Mouse (Mus musculus) myocyte (in vitro differentiated cells): ENCODE data around the gene Wwc1. TPM values are rescaled to one million over a fixed set of nuclear protein-coding genes. Genes with fewer than 3 reads are reported as not detected.

Experiments
- H3K27me3 ChIP-seq: one replicate; pipeline ENCODE4 v1.6.1; 2011; ENCODE audit not compliant: control insufficient read depth, insufficient read depth, insufficient read length
- H3K36me3 ChIP-seq: one replicate; pipeline ENCODE4 v1.6.1; 2011; ENCODE audit not compliant: control insufficient read depth, insufficient read depth
- H3K4me2 ChIP-seq: one replicate; pipeline ENCODE4 v1.6.1; 2011; ENCODE audit warnings: low read depth, control low read depth
- H3K4me3 ChIP-seq: one replicate; pipeline ENCODE4 v1.5.1; 2011; ENCODE audit warnings: mild to moderate bottlenecking, control low read depth, moderate library complexity
- H3K79me2 ChIP-seq: one replicate; pipeline ENCODE4 v1.6.1; 2011; ENCODE audit not compliant: control insufficient read depth, insufficient read depth
- H3ac ChIP-seq: one replicate; pipeline ENCODE4 v1.6.1; 2011; ENCODE audit not compliant: control insufficient read depth, insufficient read length
- CEBPB ChIP-seq: IDR thresholded peaks from 2 replicates; pipeline ENCODE4 v1.6.1; 2011; ENCODE audit warnings: mild to moderate bottlenecking, moderate library complexity; ENCODE audit not compliant: poor library complexity, insufficient read depth, severe bottlenecking
- E2F4 ChIP-seq: IDR thresholded peaks from one replicate; pipeline ENCODE4 v1.6.1; 2011; ENCODE audit warnings: mild to moderate bottlenecking, control low read depth, moderate library complexity; ENCODE audit not compliant: insufficient read depth
- MAX ChIP-seq: IDR thresholded peaks from one replicate; pipeline ENCODE4 v1.6.1; 2011; ENCODE audit warnings: low read depth, mild to moderate bottlenecking, control low read depth
- MYOD1 ChIP-seq, 3 experiments: IDR thresholded peaks; one replicate each; pipeline ENCODE4 v1.6.1; 2011; ENCODE audit warnings: control low read depth in 2 of 3, low read depth in 2 of 3, mild to moderate bottlenecking in 2 of 3, moderate library complexity in 1 of 3; ENCODE audit not compliant: insufficient read length in 2 of 3, control insufficient read depth in 1 of 3
- MYOG ChIP-seq, 3 experiments: IDR thresholded peaks; one replicate each; pipeline ENCODE4 v1.6.1; 2011; ENCODE audit warnings: control low read depth in 2 of 3, low read depth in 2 of 3, mild to moderate bottlenecking in 2 of 3; ENCODE audit not compliant: insufficient read length in 2 of 3, control insufficient read depth in 1 of 3, insufficient read depth in 1 of 3
- POLR2A ChIP-seq: IDR thresholded peaks from one replicate; pipeline ENCODE4 v1.6.1; 2011; ENCODE audit warnings: low read depth, mild to moderate bottlenecking, control low read depth, moderate library complexity; ENCODE audit not compliant: insufficient read length
- POLR2AphosphoS2 ChIP-seq: IDR thresholded peaks from one replicate; pipeline ENCODE4 v1.6.1; 2011; ENCODE audit warnings: low read depth, control low read depth; ENCODE audit not compliant: insufficient read length
- REST ChIP-seq: IDR thresholded peaks from one replicate; pipeline ENCODE4 v1.6.1; 2011; ENCODE audit warnings: mild to moderate bottlenecking, control low read depth, moderate library complexity; ENCODE audit not compliant: insufficient read depth, insufficient read length
- SRF ChIP-seq: IDR thresholded peaks from one replicate; pipeline ENCODE4 v1.6.1; 2011; ENCODE audit warnings: low read depth; ENCODE audit not compliant: control insufficient read depth, insufficient read length
- TCF12 ChIP-seq: IDR thresholded peaks from one replicate; pipeline ENCODE4 v1.6.1; 2011; ENCODE audit warnings: mild to moderate bottlenecking, control low read depth; ENCODE audit not compliant: poor library complexity, insufficient read depth, severe bottlenecking
- TCF3 ChIP-seq: IDR thresholded peaks from one replicate; pipeline ENCODE4 v1.6.1; 2011; ENCODE audit warnings: low read depth, control low read depth; ENCODE audit not compliant: insufficient read length
- USF1 ChIP-seq: IDR thresholded peaks from one replicate; pipeline ENCODE4 v1.6.1; 2011; ENCODE audit warnings: low read depth, mild to moderate bottlenecking, control low read depth, moderate library complexity
- polyA plus RNA-seq: library from polyadenylated mRNA; unstranded; fragments of >200 nt; fragmentation: generic; extraction: Trizol; gene quantifications from one replicate; pipeline ENCODE4 v1.2.1, GENCODE M21; 2012; ENCODE audit warnings: missing spikeins

Gene Wwc1
- polyA plus RNA-seq, 1 experiment: 1.2 TPM

DNA sequence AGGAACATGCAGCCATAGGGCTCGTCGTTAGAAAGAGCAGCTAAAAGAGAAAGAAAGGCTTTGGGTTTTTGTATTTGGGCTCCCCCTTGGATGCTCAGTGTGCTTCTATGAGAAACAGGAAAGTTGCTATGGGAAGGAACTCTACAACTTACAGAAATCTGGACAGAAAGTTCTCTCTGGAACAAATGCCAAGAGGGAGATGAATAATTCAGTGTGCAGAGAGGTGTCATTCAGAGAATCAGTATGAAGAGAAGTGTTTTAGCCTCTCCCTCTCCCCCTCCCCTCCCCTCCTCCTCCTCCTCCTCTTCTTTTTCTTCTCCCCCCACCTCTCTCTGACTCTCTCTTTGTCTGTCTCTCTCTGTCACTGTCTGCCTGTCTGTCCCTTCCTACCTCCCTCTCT lies 60.9 kb downstream of the Wwc1 start:
- Histone ChIP-seq H3ac (no peak overlapping the region), H3K36me3 (no peaks in the 10 kb centered on the region), H3K4me2 (no peak overlapping the region), H3K79me2 (no peaks in the 10 kb centered on the region), H3K4me3 (no peak overlapping the region), H3K27me3 (no peaks in the 10 kb centered on the region)
- TF ChIP-seq TCF3 (no peak), TCF12 (no peak), USF1 (no peak), POLR2AphosphoS2 (no peak), E2F4 (no peak), MYOG (IDR thresholded peaks at IDR 0.05; ENCODE audit: control insufficient read depth in 1 of 3, insufficient read depth in 1 of 3, insufficient read length in 2 of 3, low read depth in 2 of 3) (no peak), MAX (no peak), POLR2A (no peak), REST (no peak), CEBPB (no peak), MYOD1 (IDR thresholded peaks at IDR 0.05; ENCODE audit: control insufficient read depth in 1 of 3, insufficient read length in 2 of 3, low read depth in 2 of 3) (no peak), SRF (no peak)

DNA sequence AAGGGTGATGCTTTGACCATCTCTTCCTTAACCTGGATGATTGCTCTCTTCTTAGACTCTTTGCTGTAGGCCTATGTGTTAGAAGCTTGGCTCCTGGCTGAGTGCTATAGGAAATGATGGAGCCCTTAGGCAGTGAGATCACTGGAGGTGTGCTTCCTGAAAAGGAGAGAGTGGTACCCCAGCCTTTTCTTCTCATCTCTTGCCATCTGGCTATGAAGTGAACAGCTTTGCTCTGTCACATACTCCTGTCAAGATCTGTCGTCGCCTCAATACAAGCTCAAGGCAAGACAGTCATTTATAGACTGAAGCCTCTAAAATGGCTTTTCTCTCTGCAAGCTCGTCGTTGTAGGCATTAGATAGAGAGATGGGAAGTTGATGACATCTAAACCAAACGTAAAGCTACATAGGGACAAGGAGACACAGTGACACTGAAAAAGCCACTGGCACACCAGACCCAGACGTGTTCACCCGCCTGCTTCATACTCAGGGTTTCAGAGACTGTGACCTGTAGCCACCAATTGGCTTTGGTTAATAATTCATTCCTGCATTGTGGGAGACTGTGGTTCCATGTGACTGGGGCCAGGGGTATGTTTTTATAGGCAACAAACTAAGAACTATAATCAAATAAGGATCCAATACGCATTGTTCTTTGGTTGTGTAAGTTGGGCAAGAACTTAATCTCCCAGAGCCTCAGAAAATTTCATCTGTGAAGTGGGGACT lies 63.7 kb downstream of the Wwc1 start:
- Histone ChIP-seq H3K4me3 (no peak overlapping the region), H3K4me2 (no peak overlapping the region), H3K36me3 (no peaks in the 10 kb centered on the region), H3ac (no peak overlapping the region), H3K79me2 (no peaks in the 10 kb centered on the region), H3K27me3 (no peaks in the 10 kb centered on the region)
- TF ChIP-seq TCF12: no peak
- TF ChIP-seq E2F4: no peak
- no peak for TF ChIP-seq USF1

DNA sequence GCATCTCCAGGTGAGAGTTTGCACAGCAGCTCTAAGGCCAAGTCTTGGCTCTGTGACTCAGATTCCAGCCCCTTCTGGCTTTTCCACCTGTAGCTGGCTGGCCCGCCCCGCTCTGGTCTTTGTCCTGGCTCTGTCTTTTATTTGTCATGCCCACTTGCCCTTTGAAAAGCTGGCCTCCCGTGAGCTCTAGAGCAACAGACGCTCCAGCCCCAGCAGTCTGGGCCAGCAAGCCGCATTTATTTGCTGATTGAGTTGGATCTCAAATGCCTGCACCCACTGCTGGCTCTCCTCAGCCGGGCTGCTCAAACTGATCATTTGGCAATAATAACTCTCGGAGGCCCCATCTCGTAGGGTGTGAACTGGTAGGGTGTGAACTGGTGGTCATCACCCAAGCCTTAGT lies 64.8 kb downstream of the Wwc1 start:
- no peak overlapping the region for H3ac ChIP-seq
- no peaks in the 10 kb centered on the region for H3K36me3 ChIP-seq
- H3K4me3 ChIP-seq: no peak overlapping the region
- H3K4me2 ChIP-seq: no peak overlapping the region
- no peaks in the 10 kb centered on the region for H3K79me2 ChIP-seq
- TF ChIP-seq MYOD1 (IDR thresholded peaks at IDR 0.05; ENCODE audit: control insufficient read depth in 1 of 3, insufficient read length in 2 of 3, low read depth in 2 of 3) (no peak), E2F4 (no peak), TCF12 (no peak), MYOG (IDR thresholded peaks at IDR 0.05; ENCODE audit: control insufficient read depth in 1 of 3, insufficient read depth in 1 of 3, insufficient read length in 2 of 3, low read depth in 2 of 3) (no peak), CEBPB (no peak), SRF (no peak), POLR2A (no peak), MAX (no peak), USF1 (no peak), REST (no peak), POLR2AphosphoS2 (no peak), TCF3 (no peak)
- no peaks in the 10 kb centered on the region for H3K27me3 ChIP-seq

DNA sequence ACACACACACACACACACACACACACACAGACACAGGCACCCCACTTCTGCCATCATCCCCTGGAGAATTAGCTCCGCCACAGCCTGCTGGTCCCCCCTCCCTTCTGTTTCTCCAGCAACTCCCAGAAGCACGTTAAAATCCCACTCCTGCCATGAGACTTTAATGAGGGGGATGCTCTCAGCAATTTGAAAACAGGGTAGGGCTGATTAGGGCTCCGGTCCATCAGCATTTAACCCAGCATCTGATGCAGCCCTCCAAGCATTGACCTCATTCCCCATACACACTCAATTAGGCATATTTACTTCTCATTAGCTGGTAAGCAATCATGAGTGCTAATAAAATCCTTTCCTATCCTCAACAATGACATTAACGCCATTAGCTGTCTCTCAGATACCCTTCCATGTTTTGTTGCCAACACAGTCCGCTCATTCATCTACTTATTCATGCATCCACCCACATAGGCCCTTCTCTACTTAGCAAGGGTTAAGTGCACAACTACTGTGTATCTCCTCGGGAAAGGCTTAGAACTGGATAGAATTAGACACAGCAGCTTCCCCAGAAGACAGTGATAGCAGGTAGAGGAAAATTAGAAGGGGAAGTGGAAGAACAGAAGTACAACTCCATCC lies 66.8 kb downstream of the Wwc1 start:
- no peak overlapping the region for H3ac ChIP-seq
- H3K4me3 ChIP-seq: no peak overlapping the region
- no peak overlapping the region for H3K4me2 ChIP-seq
- H3K36me3 ChIP-seq: no peaks in the 10 kb centered on the region
- TF ChIP-seq TCF12 (no peak), POLR2AphosphoS2 (no peak), SRF (no peak), USF1 (no peak), REST (no peak), POLR2A (no peak), E2F4 (no peak), CEBPB (no peak), TCF3 (no peak), MYOG (IDR thresholded peaks at IDR 0.05; ENCODE audit: control insufficient read depth in 1 of 3, insufficient read depth in 1 of 3, insufficient read length in 2 of 3, low read depth in 2 of 3) (no peak), MAX (no peak), MYOD1 (IDR thresholded peaks at IDR 0.05; ENCODE audit: control insufficient read depth in 1 of 3, insufficient read length in 2 of 3, low read depth in 2 of 3) (no peak)
- H3K27me3 ChIP-seq: no peaks in the 10 kb centered on the region
- no peaks in the 10 kb centered on the region for H3K79me2 ChIP-seq

DNA sequence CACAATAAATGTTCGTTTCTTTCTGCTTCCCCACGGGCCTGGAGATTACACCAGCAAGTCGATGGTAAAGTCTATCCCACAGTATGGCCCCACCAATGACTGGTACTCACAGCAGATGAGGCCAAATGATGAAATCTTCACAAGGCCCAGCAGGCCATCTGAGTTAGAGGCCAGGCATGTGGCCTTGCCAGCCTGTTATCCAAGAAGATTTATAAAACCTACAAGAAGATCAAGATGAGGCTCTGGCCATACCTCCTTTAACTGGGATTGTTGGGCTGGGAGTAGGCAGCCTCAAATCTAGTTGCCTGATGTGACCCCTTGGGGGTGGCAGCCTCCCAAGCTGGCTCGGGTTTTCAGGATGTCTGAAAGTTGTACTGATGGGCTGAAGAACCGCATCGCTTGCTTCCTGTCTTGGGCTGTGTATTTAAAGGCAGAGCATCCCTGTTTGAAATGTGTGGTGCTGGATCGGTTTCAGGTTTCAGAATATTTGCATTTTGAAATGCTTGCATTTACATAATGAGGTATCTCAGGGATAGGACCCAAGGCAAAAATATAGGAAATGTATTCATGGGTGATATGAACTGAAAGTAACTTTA lies 75.3 kb downstream of the Wwc1 start:
- no peaks in the 10 kb centered on the region for H3K79me2 ChIP-seq
- no peak overlapping the region for H3ac ChIP-seq
- no peaks in the 10 kb centered on the region for H3K27me3 ChIP-seq
- no peaks in the 10 kb centered on the region for H3K36me3 ChIP-seq
- no peak for TF ChIP-seq SRF
- no peak for TF ChIP-seq POLR2AphosphoS2
- TF ChIP-seq CEBPB: no peak
- TF ChIP-seq MAX: no peak
- no peak for TF ChIP-seq POLR2A
- H3K4me3 ChIP-seq: no peak overlapping the region
- H3K4me2 ChIP-seq: no peak overlapping the region
